Mouse (Mus musculus) kidney, adult 18-20 months (tissue): ENCODE measurements around the gene Rps13.

Experiments used
- DNase-seq: peaks from one replicate; pipeline ENCODE4 v3.0.0; 2021

Gene Rps13

GRCm38 (mm10) chr7:116290559-116290958 is 43.4 kb downstream of the Rps13 start:
- DNase-seq: no peak

DNA sequence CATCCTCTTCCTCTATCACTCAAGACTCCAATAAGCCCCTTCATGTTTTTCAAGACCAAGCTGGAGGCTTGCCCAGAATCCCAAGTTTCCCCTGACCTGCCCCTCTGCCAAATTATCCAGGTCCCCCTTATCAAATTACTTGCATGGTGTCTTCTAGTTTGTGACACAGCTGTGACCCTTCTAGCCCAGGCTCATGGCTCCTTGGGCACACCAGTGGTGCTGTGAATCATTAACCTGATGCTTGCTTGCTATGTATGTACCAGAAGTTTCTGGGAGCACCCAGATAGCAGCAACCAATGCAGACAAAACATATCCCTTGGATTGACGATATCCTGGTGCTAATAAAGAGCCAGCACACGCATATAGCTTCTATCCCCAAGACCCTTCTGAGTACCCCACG is 45.0 kb downstream of the Rps13 start:
- DNase-seq: no peak

GRCm38 (mm10) chr7:116287959-116288358 is 46.0 kb downstream of the Rps13 start:
- DNase-seq: no peak

DNA sequence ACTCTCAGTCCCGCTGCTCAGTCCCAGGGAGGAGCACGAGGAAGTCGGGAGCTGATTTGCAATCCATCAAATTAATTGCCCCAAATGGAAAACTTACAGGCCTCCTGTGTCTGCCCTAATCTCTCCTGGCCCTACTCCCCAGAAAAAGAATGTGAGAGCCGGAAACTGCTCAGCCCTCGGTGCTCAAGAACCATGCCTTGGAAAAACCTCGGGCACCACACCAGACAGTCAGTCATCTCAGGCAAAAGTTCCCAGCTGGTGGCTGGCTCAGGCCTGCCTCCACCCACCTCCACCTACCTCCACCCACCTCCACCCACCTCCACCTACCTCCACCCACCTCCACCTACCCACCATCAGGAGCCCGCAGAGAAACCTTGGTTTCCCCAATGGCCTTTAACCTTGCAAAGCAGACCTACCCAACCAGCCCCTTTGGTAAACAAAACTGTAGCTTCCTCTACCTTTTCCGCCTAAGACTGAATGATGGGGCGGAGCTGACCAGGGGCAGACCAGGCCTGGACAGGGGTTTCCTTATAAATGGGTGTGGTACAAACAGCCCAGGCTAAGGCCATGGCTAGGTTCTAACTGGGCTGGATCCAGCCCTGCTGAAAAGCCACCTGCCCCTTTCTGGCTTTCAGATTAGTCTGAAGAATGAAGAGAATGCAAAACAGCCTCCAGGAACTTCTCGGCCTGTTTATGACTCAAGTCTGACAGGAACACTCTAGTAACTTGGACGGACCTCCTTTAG is 47.2 kb downstream of the Rps13 start:
- no peak for DNase-seq

DNA sequence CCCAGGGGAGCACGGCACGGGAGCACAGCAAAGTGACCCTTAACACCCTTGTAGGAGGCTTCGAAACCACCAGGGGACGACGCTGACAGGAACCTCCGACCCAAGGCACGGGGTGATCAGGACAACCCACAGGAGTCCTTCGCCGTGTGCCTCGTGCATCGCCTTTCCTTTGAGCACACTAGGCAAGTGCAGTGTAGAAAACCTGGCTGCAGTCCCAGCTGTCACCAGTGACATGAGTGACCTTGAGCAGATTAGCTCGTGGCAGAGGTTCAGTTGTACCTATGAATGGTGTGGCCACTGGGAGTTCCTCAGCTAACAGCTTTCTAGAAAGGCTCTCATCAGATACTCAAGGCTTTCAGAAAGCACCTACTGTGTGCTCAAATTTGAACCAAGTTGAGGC is 47.8 kb downstream of the Rps13 start:
- peak; percentile 81 for DNase-seq

DNA sequence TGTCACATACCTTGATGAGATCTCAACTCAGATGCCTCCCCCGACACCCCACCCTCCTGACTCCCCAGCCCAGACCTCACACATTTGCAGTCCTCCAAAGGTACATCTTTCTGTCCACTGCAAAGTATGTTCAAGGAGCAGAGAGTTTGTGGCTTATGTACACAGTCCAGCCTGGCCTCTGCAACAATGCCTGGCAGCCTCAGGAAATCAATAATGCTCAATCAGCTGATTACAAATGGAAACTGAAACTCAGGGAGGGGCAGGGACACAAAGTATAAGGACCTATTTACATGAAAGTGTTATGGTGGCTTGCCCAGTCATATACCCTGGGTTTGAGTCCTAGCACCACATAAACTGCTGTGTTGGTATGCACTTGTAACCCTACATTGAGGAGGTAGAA is 48.8 kb downstream of the Rps13 start:
- no peak for DNase-seq

DNA sequence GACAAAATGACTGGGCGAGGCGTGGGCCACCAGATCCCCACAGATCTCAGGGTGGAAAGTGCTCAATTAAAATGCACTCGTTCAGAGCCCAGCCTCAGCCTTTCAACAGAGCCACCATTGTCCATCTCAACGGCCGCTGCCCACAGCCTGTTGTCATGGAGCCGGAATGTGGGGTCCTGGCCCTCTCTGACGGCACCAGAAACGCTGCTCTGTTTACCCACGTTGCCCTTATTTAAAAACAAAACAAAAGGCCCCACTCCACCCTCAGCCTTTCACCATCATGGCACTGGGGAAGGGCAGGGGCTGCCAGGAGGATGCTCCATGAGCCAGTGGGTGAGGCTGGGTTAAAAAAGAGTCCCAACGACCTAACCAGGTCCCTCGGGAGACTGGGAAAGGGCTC is 51.2 kb downstream of the Rps13 start:
- no peak for DNase-seq
